Mouse (Mus musculus) hindbrain, embryonic 13.5 days (tissue): ENCODE measurements around the gene Hs3st6. TPM values are rescaled to one million over a fixed set of nuclear protein-coding genes. Genes with fewer than 3 reads are reported as not detected.

Experiments
- ATAC-seq: fragments of 200-750 bp; cut with Nextera tagmentation; 2 replicates; pipeline ENCODE4 v1.8.0; 2017; ENCODE audit warnings: moderate TSS enrichment; ENCODE audit not compliant: low FRiP score
- H3K27ac ChIP-seq: fragments of 300-500 bp; sonication (generic); 2 replicates; pipeline ENCODE4 v1.5.1; 2015; ENCODE audit warnings: inconsistent platforms, mild to moderate bottlenecking, moderate library complexity
- H3K27me3 ChIP-seq: fragments of 300-500 bp; sonication (generic); 2 replicates; pipeline ENCODE4 v1.6.1; 2015; ENCODE audit warnings: mild to moderate bottlenecking, inconsistent platforms
- H3K36me3 ChIP-seq: fragments of 300-500 bp; sonication (generic); 2 replicates; pipeline ENCODE4 v1.6.1; 2015; ENCODE audit warnings: mild to moderate bottlenecking, inconsistent platforms
- H3K4me1 ChIP-seq: fragments of 300-500 bp; sonication (generic); replicated peaks from 2 replicates; pipeline ENCODE4 v1.6.1; 2015; ENCODE audit warnings: inconsistent platforms
- H3K4me2 ChIP-seq: fragments of 300-500 bp; sonication (generic); 2 replicates; pipeline ENCODE4 v1.6.1; 2015; ENCODE audit warnings: inconsistent platforms, mild to moderate bottlenecking, moderate library complexity
- H3K4me3 ChIP-seq: fragments of 300-500 bp; sonication (generic); 2 replicates; pipeline ENCODE4 v1.5.1; 2015; ENCODE audit warnings: mild to moderate bottlenecking, inconsistent platforms
- H3K9ac ChIP-seq: fragments of 300-500 bp; sonication (generic); 2 replicates; pipeline ENCODE4 v1.6.1; 2015; ENCODE audit warnings: mild to moderate bottlenecking, inconsistent platforms
- H3K9me3 ChIP-seq: fragments of 300-500 bp; sonication (generic); 2 replicates; pipeline ENCODE4 v1.6.1; 2016; ENCODE audit warnings: inconsistent platforms
- WGBS: fragments of 180-500 bp; shearing (Covaris S2); methylation state at CpG from one replicate; pipeline ENCODE4 v1.1.7; 2015; 5-methylcytosine and 5-hydroxymethylcytosine counted together
- polyA plus RNA-seq: library from polyadenylated mRNA; unstranded; fragments of >200 nt; fragmentation: Nextera tagmentation; extraction: Ambion mirVana; gene quantifications from 2 replicates; pipeline ENCODE4 v1.2.1, GENCODE M21; 2015

Hs3st6 gene
- polyA plus RNA-seq, 1 experiment from 2014 or later, result 0.45 TPM

DNA sequence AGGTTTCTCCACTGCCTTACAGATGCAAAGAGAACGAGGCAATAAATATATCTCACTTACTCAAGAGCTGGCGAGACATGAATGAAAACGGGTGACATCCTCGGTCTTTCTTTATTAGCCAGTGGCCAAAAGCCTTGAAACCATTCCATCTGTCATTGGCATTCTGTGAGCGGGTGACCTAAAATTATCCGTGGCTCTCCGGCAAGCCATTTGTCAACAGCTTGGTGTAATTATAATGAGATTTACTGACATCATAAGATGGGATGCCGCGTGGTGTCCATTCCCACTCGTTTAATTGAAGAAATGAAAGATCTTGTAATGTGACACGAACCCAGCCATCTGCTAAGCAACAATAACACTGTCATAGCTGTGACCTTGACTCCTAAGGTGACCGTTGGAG, 42.0 kb downstream of the Hs3st6 start:
- H3K4me2 ChIP-seq, result no peak overlapping the region
- peaks cover 9% of the 10 kb centered on the region; the same call in 1 of the 2 replicates for H3K27me3 ChIP-seq
- WGBS, result 63% methylated on average over 12 of the region's 12 CpGs
- H3K4me3 ChIP-seq, result no peak overlapping the region
- no peaks in the 10 kb centered on the region for H3K4me1 ChIP-seq
- ATAC-seq, result no peak
- H3K9ac ChIP-seq, result no peak overlapping the region
- no peaks in the 10 kb centered on the region for H3K36me3 ChIP-seq
- H3K9me3 ChIP-seq, result 0 out of 2 replicates have a peak, but pooled peaks cover 2% of the 10 kb centered on the region
- H3K27ac ChIP-seq, result no peak overlapping the region

DNA sequence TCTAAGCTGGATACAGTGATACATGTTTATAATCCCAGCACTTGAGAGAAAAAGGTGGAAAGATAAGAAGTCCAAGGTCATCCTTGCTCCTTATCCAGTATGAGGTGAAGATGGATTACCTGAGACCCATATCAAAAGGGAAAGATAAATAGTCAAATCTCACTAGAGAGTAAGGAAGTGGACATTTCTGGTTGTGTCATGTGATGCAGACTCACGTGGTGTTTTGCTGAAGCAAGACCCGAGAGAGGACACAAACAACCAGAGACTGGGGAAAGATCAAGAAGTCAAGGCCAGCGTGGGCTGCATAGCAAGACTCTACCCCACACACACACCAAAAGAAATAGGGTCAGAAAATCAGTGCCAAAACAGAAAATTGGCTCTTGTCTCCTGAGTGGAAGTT, 44.2 kb downstream of the Hs3st6 start:
- Histone ChIP-seq H3K9me3 (no peaks in the 10 kb centered on the region), H3K4me2 (no peak overlapping the region), H3K27me3 (0 out of 2 replicates have a peak, but pooled peaks cover 10% of the 10 kb centered on the region), H3K36me3 (no peaks in the 10 kb centered on the region), H3K4me3 (no peak overlapping the region), H3K9ac (no peak overlapping the region), H3K27ac (no peak overlapping the region), H3K4me1 (no peaks in the 10 kb centered on the region)
- no peak for ATAC-seq
- WGBS, result 74% methylated on average over 3 of the region's 3 CpGs

DNA sequence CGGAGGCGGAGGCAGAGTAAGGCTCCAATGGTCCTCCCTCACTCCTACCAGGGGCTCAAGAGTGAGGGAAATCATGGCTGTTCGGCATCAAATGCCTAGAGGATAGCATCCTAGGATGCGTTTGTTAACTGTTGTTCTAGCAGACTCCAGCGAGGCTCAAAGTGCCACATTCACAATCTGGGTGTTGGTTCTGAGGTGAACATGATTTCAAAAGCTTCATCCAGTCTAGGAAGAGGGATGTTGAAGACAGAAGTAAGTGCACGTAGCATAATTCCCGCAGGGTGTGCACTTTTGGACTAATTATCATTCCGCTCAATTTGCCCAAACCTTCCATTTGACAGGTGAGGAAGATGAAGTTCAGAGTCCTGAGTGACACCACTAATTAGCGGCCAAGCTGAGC, 45.4 kb downstream of the Hs3st6 start:
- Histone ChIP-seq H3K4me2 (no peak overlapping the region), H3K36me3 (no peaks in the 10 kb centered on the region), H3K9ac (no peak overlapping the region), H3K4me3 (no peak overlapping the region), H3K4me1 (no peaks in the 10 kb centered on the region), H3K9me3 (no peaks in the 10 kb centered on the region), H3K27me3 (peaks cover 12% of the 10 kb centered on the region; the same call in 1 of the 2 replicates), H3K27ac (no peak overlapping the region)
- WGBS, result 64% methylated on average over 9 of the region's 9 CpGs
- no peak for ATAC-seq

DNA sequence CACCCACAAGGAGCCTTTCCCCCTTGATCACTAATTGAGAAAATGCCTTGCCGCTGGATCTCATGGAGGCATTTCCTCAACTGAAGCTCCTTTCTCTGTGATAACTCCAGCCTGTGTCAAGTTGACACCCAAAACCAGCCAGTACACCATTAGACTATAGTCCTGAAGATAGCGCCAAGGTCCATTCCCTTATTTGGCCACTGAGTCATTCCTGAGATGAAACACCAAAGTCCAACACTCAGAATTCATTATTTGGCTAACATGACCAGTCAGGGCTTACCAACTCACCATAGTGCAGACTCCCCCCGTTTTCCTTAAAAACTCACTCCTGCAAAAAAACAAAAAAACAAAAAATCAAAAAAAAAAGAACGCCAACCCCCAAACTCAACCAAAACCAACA, 46.7 kb downstream of the Hs3st6 start:
- WGBS, result 93% methylated on average over 4 of the region's 4 CpGs
- no peak overlapping the region for H3K4me2 ChIP-seq
- no peak overlapping the region for H3K9ac ChIP-seq
- H3K27ac ChIP-seq, result no peak overlapping the region
- ATAC-seq, result no peak
- H3K4me3 ChIP-seq, result no peak overlapping the region
- peaks cover 8% of the 10 kb centered on the region for H3K4me1 ChIP-seq
- peaks cover 24% of the 10 kb centered on the region for H3K27me3 ChIP-seq
- H3K36me3 ChIP-seq, result no peaks in the 10 kb centered on the region
- no peaks in the 10 kb centered on the region for H3K9me3 ChIP-seq

DNA sequence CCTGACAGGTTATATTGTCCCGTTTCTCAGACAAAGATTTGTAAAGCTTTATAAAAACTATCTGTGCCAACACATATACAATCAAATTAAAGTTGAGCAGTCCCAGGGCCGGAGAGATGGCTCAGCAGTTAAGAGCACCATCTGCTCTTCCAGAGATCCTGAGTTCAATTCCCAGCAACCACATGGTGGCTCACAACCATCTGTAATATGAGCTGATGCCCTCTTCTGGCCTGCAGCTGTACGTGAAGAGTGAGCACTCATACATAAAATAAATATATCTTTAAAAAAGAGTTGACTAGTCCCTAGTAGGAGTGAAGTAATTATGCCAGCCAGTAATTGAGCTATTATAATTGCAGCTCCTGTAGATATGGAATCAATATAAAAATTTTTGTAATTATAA, 47.7 kb downstream of the Hs3st6 start:
- H3K27ac ChIP-seq, result no peak overlapping the region
- ATAC-seq, result no peak
- H3K9ac ChIP-seq, result no peak overlapping the region
- no peak overlapping the region for H3K4me3 ChIP-seq
- H3K27me3 ChIP-seq, result peaks cover 34% of the 10 kb centered on the region
- H3K4me2 ChIP-seq, result no peak overlapping the region
- 51% methylated on average over 3 of the region's 3 CpGs for WGBS
- H3K36me3 ChIP-seq, result no peaks in the 10 kb centered on the region
- H3K4me1 ChIP-seq, result peaks cover 11% of the 10 kb centered on the region
- H3K9me3 ChIP-seq, result no peaks in the 10 kb centered on the region

DNA sequence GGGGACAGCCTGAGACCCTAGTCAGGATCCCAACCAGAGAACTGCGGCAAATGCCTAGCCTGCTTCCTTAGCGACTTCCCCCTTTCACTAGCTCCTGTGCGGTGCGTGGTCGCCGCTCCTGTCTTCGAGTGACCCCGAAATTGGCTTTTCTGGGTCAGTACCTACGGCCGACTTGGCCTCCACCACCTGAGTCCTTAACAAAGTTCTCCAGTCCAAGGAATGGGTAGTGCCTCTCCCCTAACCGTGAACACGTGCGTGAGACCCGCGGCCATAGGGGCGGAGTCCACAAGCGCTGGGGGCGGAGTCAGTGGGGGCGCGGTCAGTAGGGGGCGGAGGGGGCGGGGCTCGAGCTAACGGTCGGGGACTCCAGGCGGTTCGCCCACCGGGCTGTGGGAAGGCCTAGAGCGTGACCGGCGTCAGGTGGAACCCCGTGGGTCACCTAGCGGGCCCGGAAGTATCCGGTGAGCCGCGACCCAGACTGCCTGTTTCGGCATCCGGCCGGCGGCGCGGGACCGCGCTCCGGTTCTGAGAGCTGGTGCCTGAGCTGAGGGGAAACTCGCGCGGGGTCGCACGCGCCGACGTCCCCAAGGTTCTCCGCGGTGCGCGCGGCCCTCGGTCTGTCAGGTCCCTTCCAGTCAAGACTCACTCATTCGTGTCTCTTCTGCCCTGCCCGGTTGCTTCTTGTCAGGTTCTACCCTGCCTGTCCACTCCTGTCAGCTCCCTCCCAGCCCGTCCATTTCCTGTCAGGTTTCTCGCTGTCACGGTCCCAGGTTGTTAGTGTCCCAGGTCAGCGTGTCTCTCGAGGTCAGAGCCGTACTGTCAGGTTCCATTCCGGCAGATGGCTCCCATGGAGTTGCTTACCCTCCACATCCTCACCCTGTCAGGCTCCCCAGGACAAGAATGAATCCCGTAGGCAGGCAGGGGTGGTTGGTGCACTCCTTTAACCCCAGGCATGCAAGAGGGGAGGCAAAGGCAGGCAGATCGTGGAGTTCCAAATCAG, 51.5 kb downstream of the Hs3st6 start, which contains the start of gene Meiob:
Gene Meiob, plus strand, starts transcription at position 338 of the 1,000 bp plus-strand sequence.
- H3K9ac ChIP-seq, result peak within 1 kb of the TSS; percentile 71
- H3K4me3 ChIP-seq, result peak within 1 kb of the TSS; percentile 60
- under 1% methylated on average over 70 of the region's 71 CpGs for WGBS
- peak; percentile 77 for ATAC-seq
- H3K27ac ChIP-seq, result no peak within 1 kb of the TSS
- H3K4me1 ChIP-seq, result peaks cover 11% of the 10 kb centered on the region
- H3K4me2 ChIP-seq, result peak within 1 kb of the TSS; percentile 80
- H3K9me3 ChIP-seq, result no peaks in the 10 kb centered on the region
- no peaks in the 10 kb centered on the region for H3K36me3 ChIP-seq
- peaks cover 61% of the 10 kb centered on the region for H3K27me3 ChIP-seq

Other genes starting within 250 kb of the Hs3st6 start
- 86.0 and 89.9 TPM in 2 replicates for gene Traf7, start 225.1 kb upstream of the Hs3st6 start, polyA plus RNA-seq
- 2.8 and 3.1 TPM in 2 replicates for gene Rab26, start 218.8 kb upstream of the Hs3st6 start, polyA plus RNA-seq
- 20.1 and 21.6 TPM in 2 replicates for gene Pkd1, start 203.2 kb upstream of the Hs3st6 start, polyA plus RNA-seq
- gene Tsc2, start 120.4 kb upstream of the Hs3st6 start, polyA plus RNA-seq, result 67.9 and 76.0 TPM in 2 replicates
- gene Nthl1, start 120.3 kb upstream of the Hs3st6 start, polyA plus RNA-seq, result 8.2 and 8.8 TPM in 2 replicates
- gene Slc9a3r2, start 102.7 kb upstream of the Hs3st6 start, polyA plus RNA-seq, result 32.7 and 34.3 TPM in 2 replicates
- gene Npw, start 94.5 kb upstream of the Hs3st6 start, polyA plus RNA-seq, result not detected in 2 replicates
- 17.7 and 17.8 TPM in 2 replicates for gene Zfp598, start 83.3 kb upstream of the Hs3st6 start, polyA plus RNA-seq
- 114 and 115 TPM in 2 replicates for gene Syngr3, start 63.0 kb upstream of the Hs3st6 start, polyA plus RNA-seq
- 38.7 and 38.9 TPM in 2 replicates for gene Gfer, start 56.8 kb upstream of the Hs3st6 start, polyA plus RNA-seq
- 2.9 and 3.4 TPM in 2 replicates for gene Noxo1, start 56.8 kb upstream of the Hs3st6 start, polyA plus RNA-seq
- 69.0 and 70.6 TPM in 2 replicates for gene Tbl3, start 45.3 kb upstream of the Hs3st6 start, polyA plus RNA-seq
- gene Rnf151, start 34.9 kb upstream of the Hs3st6 start, polyA plus RNA-seq, result 0.27 TPM in 1 of 2 replicates, not detected in the other
- 782 and 783 TPM in 2 replicates for gene Rps2, start 34.9 kb upstream of the Hs3st6 start, polyA plus RNA-seq
- gene Ndufb10, start 28.5 kb upstream of the Hs3st6 start, polyA plus RNA-seq, result 259 and 262 TPM in 2 replicates
- not detected in 2 replicates for gene Rpl3l, start 25.2 kb upstream of the Hs3st6 start, polyA plus RNA-seq
- 20.2 and 24.0 TPM in 2 replicates for gene Msrb1, start 16.3 kb upstream of the Hs3st6 start, polyA plus RNA-seq
- not detected in 2 replicates for gene Meiob, start 51.3 kb downstream of the Hs3st6 start, polyA plus RNA-seq
- gene Hagh, start 87.2 kb downstream of the Hs3st6 start, polyA plus RNA-seq, result 49.7 and 51.7 TPM in 2 replicates
- 18.6 and 20.1 TPM in 2 replicates for gene Fahd1, start 97.4 kb downstream of the Hs3st6 start, polyA plus RNA-seq
- gene Igfals, start 113.0 kb downstream of the Hs3st6 start, polyA plus RNA-seq, result 0.17 and 0.25 TPM in 2 replicates
- gene Nubp2, start 133.4 kb downstream of the Hs3st6 start, polyA plus RNA-seq, result 71.3 and 74.4 TPM in 2 replicates
- 72.8 and 80.0 TPM in 2 replicates for gene Spsb3, start 133.7 kb downstream of the Hs3st6 start, polyA plus RNA-seq
- gene Eme2, start 142.1 kb downstream of the Hs3st6 start, polyA plus RNA-seq, result 31.4 and 31.8 TPM in 2 replicates
- gene Mrps34, start 142.1 kb downstream of the Hs3st6 start, polyA plus RNA-seq, result 77.0 and 77.6 TPM in 2 replicates
- gene Nme3, start 143.5 kb downstream of the Hs3st6 start, polyA plus RNA-seq, result 78.4 and 82.7 TPM in 2 replicates
- 79.1 and 85.0 TPM in 2 replicates for gene Mapk8ip3, start 184.0 kb downstream of the Hs3st6 start, polyA plus RNA-seq
- 104 and 116 TPM in 2 replicates for gene Jpt2, start 207.7 kb downstream of the Hs3st6 start, polyA plus RNA-seq